Comparison of ENCODE assay signal across 18 mouse cellular contexts in genomic region chr3:54708972-54709371, GRCm38 (mm10). TPM values are rescaled to one million over a fixed set of nuclear protein-coding genes. Genes with fewer than 3 reads are reported as not detected.
DNase-seq lines count a peak whose midpoint lies in the region; ATAC-seq lines count a peak whose summit lies in the region.
"Had no signal": no experiment of that assay in that cellular context is flagged by ENCODE, and none has a peak within 500 bp of the region (broad histone marks: within the 10 kb centered on the region; RNA-seq: fewer than 3 reads in every experiment).

No protein-coding gene starts in this region.

- H3K4me2 ChIP-seq in heart, embryonic 14.5 days (ENCODE audit: low read length): no peak overlapping the region
- no peak overlapping the region for H3K4me2 ChIP-seq in heart, embryonic 11.5 days
- H3K4me2 ChIP-seq in kidney, embryonic 16.5 days (replicated peaks; ENCODE audit: low read depth, low read length): no peak overlapping the region
- H3K4me2 ChIP-seq: hindbrain, embryonic 12.5 days; kidney, embryonic 15.5 days; neural tube, embryonic 13.5 days had no signal

- no peaks in the 10 kb centered on the region for H3K9me3 ChIP-seq in heart, embryonic 14.5 days (ENCODE audit: control insufficient read depth, low read length)
- H3K9me3 ChIP-seq in heart, embryonic 11.5 days (replicated peaks; ENCODE audit: control insufficient read depth, low read length): no peaks in the 10 kb centered on the region
- no peaks in the 10 kb centered on the region for H3K9me3 ChIP-seq in kidney, embryonic 16.5 days (ENCODE audit: low read length)
- H3K9me3 ChIP-seq: hindbrain, embryonic 12.5 days; kidney, embryonic 15.5 days; neural tube, embryonic 13.5 days had no signal

- ATAC-seq in heart, embryonic 14.5 days (ENCODE audit: insufficient number of reproducible peaks, insufficient read depth, low FRiP score, low read depth): no peak
- ATAC-seq in heart, embryonic 11.5 days (replicated peaks; ENCODE audit: insufficient number of reproducible peaks, low FRiP score, low TSS enrichment): no peak
- ATAC-seq in kidney, embryonic 16.5 days (ENCODE audit: low FRiP score, low TSS enrichment): no peak
- ATAC-seq: forebrain, embryonic 14.5 days had no signal

- peaks cover 94% of the 10 kb centered on the region for H3K36me3 ChIP-seq in heart, embryonic 14.5 days (ENCODE audit: control insufficient read depth, insufficient read depth, low read length)
- peaks cover 29% of the 10 kb centered on the region for H3K36me3 ChIP-seq in heart, embryonic 11.5 days (ENCODE audit: control insufficient read depth, insufficient read depth, low read length)
- H3K36me3 ChIP-seq in kidney, embryonic 16.5 days (ENCODE audit: insufficient read depth, low read length): peaks cover 69% of the 10 kb centered on the region

- H3K4me1 ChIP-seq in heart, embryonic 14.5 days (ENCODE audit: control insufficient read depth in 2 of 2, insufficient read depth in 2 of 2, low read length in 2 of 2): no peaks in the 10 kb centered on the region
- no peaks in the 10 kb centered on the region for H3K4me1 ChIP-seq in heart, embryonic 11.5 days (ENCODE audit: control insufficient read depth, insufficient read depth, low read length)
- H3K4me1 ChIP-seq in kidney, embryonic 16.5 days (ENCODE audit: insufficient read depth, low read length): no peaks in the 10 kb centered on the region
- H3K4me1 ChIP-seq: hindbrain, embryonic 12.5 days; kidney, embryonic 15.5 days; neural tube, embryonic 13.5 days had no signal

- WGBS in heart, embryonic 14.5 days: 62% methylated on average over 9 of the region's 9 CpGs
- 69% methylated on average over 9 of the region's 9 CpGs for WGBS in heart, embryonic 11.5 days (ENCODE audit: insufficient replicate concordance)
- 72% methylated on average over 9 of the region's 9 CpGs for WGBS in kidney, embryonic 16.5 days

- peak overlapping the region; percentile 12 to 44; a peak in 3 of 4 replicates for H3K27ac ChIP-seq in heart, embryonic 14.5 days (replicated peaks in 1 of 2; ENCODE audit: control insufficient read depth in 1 of 2, insufficient read depth in 1 of 2, low read depth in 2 of 2, low read length in 2 of 2)
- H3K27ac ChIP-seq in heart, embryonic 11.5 days (ENCODE audit: low read depth, low read length): no peak overlapping the region
- no peak overlapping the region for H3K27ac ChIP-seq in kidney, embryonic 16.5 days (ENCODE audit: low read length)
- H3K27ac ChIP-seq: hindbrain, embryonic 12.5 days; kidney, embryonic 15.5 days; neural tube, embryonic 13.5 days had no signal

- H3K4me3 ChIP-seq in heart, embryonic 14.5 days (ENCODE audit: control insufficient read depth in 1 of 2, insufficient read depth in 1 of 2, low read depth in 1 of 2, low read length in 2 of 2): no peak overlapping the region
- H3K4me3 ChIP-seq in heart, embryonic 11.5 days (ENCODE audit: low read depth, low read length): no peak overlapping the region
- H3K4me3 ChIP-seq in kidney, embryonic 16.5 days (ENCODE audit: low read length): no peak overlapping the region
- H3K4me3 ChIP-seq: hindbrain, embryonic 12.5 days; kidney, embryonic 15.5 days; neural tube, embryonic 13.5 days had no signal

- no peak overlapping the region for H3K9ac ChIP-seq in heart, embryonic 14.5 days (ENCODE audit: low read length)
- H3K9ac ChIP-seq in heart, embryonic 11.5 days (ENCODE audit: low read depth, low read length): no peak overlapping the region
- no peak overlapping the region for H3K9ac ChIP-seq in kidney, embryonic 16.5 days (replicated peaks; ENCODE audit: low read length)
- H3K9ac ChIP-seq: hindbrain, embryonic 12.5 days; kidney, embryonic 15.5 days; neural tube, embryonic 13.5 days had no signal

- peak; percentile 60 to 68 for DNase-seq in spleen, postnatal 36 days (ENCODE audit: low spot score in 2 of 2)
- DNase-seq in spleen, adult 12 weeks (ENCODE audit: low spot score): no peak
- DNase-seq in induced T-regulatory cell, adult 2 months (ENCODE audit: low read depth): peak; percentile 82
- DNase-seq in Muller cell, postnatal 12 days (ENCODE audit: inconsistent ontology term): no peak
- no peak for DNase-seq in cerebellum, adult 9-10 months
- DNase-seq: adrenal gland, postnatal 10 days; cerebellum, postnatal 36 days; layer of hippocampus, adult 9-11 months; lung, adult 2 months; midbrain, embryonic 14.5 days; thymus, postnatal 14 days had no signal

- no peaks in the 10 kb centered on the region for H3K27me3 ChIP-seq in heart, embryonic 14.5 days (ENCODE audit: control insufficient read depth, insufficient read depth, low read length)
- no peaks in the 10 kb centered on the region for H3K27me3 ChIP-seq in heart, embryonic 11.5 days (ENCODE audit: control insufficient read depth, insufficient read depth, low read length)
- no peaks in the 10 kb centered on the region for H3K27me3 ChIP-seq in kidney, embryonic 16.5 days (ENCODE audit: insufficient read depth, low read length)
- H3K27me3 ChIP-seq: hindbrain, embryonic 12.5 days; kidney, embryonic 15.5 days; neural tube, embryonic 13.5 days had no signal

RNA-seq across cellular contexts. Expression of gene Gm21958, which starts 5.2 kb away (rescaled TPM):
- polyA plus RNA-seq in heart, embryonic 14.5 days (2014; fragmentation: Nextera tagmentation; extraction: Ambion mirVana): 1.1 and 1.3 TPM in 2 replicates
- polyA plus RNA-seq in heart, embryonic 11.5 days (2014; fragmentation: Nextera tagmentation; extraction: Ambion mirVana): 0.34 TPM in 1 of 2 replicates, not detected in the other
- 0.58 TPM in 1 of 2 replicates, not detected in the other for polyA plus RNA-seq in kidney, embryonic 16.5 days (2015; fragmentation: Nextera tagmentation; extraction: Ambion mirVana)
- polyA plus RNA-seq: forebrain, embryonic 14.5 days; lung, adult 2 months had no signal

RNA-seq across cellular contexts. Expression of gene Supt20, which starts 16.4 kb away (rescaled TPM):
- 67.0 and 67.6 TPM in 2 replicates for polyA plus RNA-seq in heart, embryonic 14.5 days (2014; fragmentation: Nextera tagmentation; extraction: Ambion mirVana)
- polyA plus RNA-seq in heart, embryonic 11.5 days (2014; fragmentation: Nextera tagmentation; extraction: Ambion mirVana): 77.6 and 89.5 TPM in 2 replicates
- polyA plus RNA-seq in kidney, embryonic 16.5 days (2015; fragmentation: Nextera tagmentation; extraction: Ambion mirVana): 110 and 118 TPM in 2 replicates

RNA-seq across cellular contexts. Expression of gene Exosc8, which starts 26.2 kb away (rescaled TPM):
- polyA plus RNA-seq in heart, embryonic 14.5 days (2014; fragmentation: Nextera tagmentation; extraction: Ambion mirVana): 70.6 and 79.7 TPM in 2 replicates
- 103 and 110 TPM in 2 replicates for polyA plus RNA-seq in heart, embryonic 11.5 days (2014; fragmentation: Nextera tagmentation; extraction: Ambion mirVana)
- 134 and 136 TPM in 2 replicates for polyA plus RNA-seq in kidney, embryonic 16.5 days (2015; fragmentation: Nextera tagmentation; extraction: Ambion mirVana)

RNA-seq across cellular contexts. Expression of gene Alg5, which starts 26.4 kb away (rescaled TPM):
- polyA plus RNA-seq in heart, embryonic 14.5 days (2014; fragmentation: Nextera tagmentation; extraction: Ambion mirVana): 37.4 and 41.6 TPM in 2 replicates
- 38.7 and 39.5 TPM in 2 replicates for polyA plus RNA-seq in heart, embryonic 11.5 days (2014; fragmentation: Nextera tagmentation; extraction: Ambion mirVana)
- 58.8 TPM in 2 replicates for polyA plus RNA-seq in kidney, embryonic 16.5 days (2015; fragmentation: Nextera tagmentation; extraction: Ambion mirVana)

RNA-seq across cellular contexts. Expression of gene Smad9, which starts 46.4 kb away (rescaled TPM):
- polyA plus RNA-seq in heart, embryonic 14.5 days (2014; fragmentation: Nextera tagmentation; extraction: Ambion mirVana): 0.88 and 1.4 TPM in 2 replicates
- polyA plus RNA-seq in heart, embryonic 11.5 days (2014; fragmentation: Nextera tagmentation; extraction: Ambion mirVana): 2.1 TPM in 2 replicates
- 1.4 and 1.6 TPM in 2 replicates for polyA plus RNA-seq in kidney, embryonic 16.5 days (2015; fragmentation: Nextera tagmentation; extraction: Ambion mirVana)

Comparison
In these comparisons a context has a peak if more than half of its experiments do, and no peak if none do; other contexts are left out.
1. H3K27ac ChIP-seq: peak in heart, embryonic 14.5 days (2 of 2); none in heart, embryonic 11.5 days (single experiment) and kidney, embryonic 16.5 days (single experiment).
2. DNase-seq: peak in spleen, postnatal 36 days (2 of 2) and induced T-regulatory cell, adult 2 months (single experiment); none in spleen, adult 12 weeks (single experiment), Muller cell, postnatal 12 days (single experiment) and cerebellum, adult 9-10 months (single experiment).